Mouse (Mus musculus) neural tube, embryonic 10.5 days (tissue): Measurements from ENCODE around the gene Actl11.

Experiments used
- DNase-seq: peaks from one replicate; pipeline ENCODE4 v3.0.0-alpha.2; 2017; ENCODE audit warnings: low spot score; ENCODE audit errors: extremely low spot score

Actl11 gene

DNA sequence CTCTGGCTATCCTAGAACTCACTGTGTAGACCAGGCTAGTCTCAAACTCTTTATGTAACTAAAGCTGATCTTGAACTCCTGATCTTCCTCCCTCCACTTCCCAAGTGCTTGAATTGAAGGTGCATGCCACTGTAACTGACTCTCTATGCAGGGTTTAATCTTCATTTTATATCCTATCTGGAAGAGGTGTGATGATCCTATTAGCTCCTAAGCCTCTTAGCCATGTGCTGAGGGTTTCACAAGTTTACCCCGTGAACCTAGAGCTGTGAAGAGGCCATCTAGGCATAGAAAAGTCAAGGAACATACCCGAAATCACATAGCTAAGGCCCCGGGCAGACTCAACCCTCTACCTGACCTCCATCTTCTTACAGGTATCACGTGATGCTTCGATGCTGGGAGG, 8.8 kb upstream of the Actl11 start:
- DNase-seq: no peak

DNA sequence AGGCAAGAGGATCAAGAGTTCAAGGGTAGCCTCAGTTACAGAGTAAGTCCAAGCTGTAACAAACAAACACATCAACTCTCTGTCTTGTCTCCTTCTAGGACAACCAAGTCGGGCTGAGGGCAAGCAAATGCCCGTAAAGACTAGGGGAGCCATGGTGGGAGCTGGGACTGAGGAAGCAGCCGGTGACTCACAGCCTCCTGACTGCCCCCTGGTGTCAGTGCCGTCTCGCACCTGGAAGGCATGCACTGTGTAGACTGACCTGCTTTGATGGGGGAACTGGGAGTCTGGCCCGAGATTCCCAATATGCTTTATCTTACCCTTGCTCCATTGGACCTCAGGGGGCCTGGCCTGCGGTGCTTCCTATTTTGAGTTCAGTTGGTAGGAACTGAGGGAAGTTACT, 5.2 kb upstream of the Actl11 start:
- DNase-seq: no peak

GRCm38 (mm10) chr9:107923956-107924355, 4.3 kb upstream of the Actl11 start:
- no peak for DNase-seq

DNA sequence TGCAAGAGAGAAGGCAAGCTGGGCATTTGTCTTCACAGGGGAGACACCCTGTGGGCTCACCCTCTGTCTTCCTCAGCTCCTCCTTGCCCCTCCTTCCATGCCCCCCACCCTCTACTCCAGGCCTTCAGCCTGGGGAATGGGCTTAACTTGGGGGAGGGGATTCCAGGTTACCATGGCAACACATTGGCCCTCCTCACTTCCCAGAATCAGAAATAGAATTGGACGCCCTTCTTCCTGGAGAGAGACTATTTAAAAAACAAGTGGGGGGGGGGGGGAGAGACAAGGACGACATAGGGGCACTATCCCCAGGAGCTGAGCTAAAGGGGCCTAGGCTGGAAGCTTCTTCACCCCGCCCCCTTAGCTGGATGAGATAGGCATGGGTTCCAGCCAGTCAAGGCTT, 3.0 kb upstream of the Actl11 start:
- no peak for DNase-seq

DNA sequence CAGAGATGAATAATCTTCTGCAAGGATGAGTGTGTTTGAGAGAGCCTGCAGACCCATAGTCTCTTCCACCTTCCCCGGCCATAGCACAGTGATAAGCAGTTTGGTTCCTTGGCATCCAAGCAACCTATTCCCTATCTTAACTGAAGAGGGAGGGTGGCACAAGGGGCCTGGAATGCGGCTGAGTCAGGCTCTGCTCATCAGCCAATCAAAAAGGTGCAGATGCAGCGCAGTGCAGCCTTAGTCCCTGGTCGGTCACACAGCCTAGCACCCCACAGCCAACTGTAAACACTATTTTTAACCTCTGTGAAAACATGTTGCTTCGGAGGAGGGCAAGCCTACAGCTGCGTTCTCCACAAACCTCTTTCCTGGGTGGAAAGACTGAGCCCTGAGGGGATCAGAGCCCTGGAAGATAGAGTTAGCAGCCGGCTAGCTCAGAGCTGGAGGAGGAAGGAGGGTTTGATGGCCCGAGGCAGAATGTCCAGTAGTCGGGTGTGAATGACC, 1.3 kb upstream of the Actl11 start:
- DNase-seq: no peak

DNA sequence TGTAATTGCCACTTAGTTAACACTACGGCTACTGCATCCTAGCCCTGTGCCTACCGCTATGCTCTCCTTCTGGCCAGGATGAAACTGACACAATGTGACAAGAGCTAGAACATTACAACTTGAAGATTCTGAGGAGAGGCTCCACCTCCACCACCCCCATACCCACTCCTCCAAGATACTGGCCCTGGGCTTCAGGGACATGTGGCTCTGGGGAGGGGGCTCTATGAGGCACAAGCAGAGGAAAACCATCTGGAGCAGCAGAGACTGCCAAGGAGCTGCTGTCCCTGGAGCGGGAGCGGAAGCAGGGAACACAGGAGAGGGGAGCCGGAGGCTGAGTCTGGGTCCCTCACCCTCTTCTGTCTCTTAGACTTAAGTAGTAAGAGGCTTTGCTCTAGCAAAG, 520 bp upstream of the Actl11 start:
- no peak for DNase-seq

DNA sequence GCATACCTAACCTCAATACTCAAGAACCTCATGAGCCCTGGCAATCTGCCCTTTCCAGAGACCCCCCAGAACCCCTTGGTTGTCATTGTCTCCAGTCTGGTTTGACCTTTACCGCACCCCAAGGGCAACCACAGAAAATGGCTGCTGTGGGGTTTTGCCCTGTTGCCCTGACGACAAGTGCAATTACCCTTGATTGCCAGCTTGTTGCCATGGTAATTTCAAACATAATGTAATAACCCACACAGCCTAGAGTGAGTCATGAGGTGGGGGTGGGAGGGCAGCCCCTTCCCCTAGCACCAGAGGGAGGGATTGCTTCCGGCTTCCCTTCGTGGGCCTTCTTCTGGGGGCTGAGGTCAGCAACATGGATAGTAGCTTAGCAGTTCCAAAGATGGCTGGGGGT, 4.0 kb downstream of the Actl11 start:
- DNase-seq: no peak

DNA sequence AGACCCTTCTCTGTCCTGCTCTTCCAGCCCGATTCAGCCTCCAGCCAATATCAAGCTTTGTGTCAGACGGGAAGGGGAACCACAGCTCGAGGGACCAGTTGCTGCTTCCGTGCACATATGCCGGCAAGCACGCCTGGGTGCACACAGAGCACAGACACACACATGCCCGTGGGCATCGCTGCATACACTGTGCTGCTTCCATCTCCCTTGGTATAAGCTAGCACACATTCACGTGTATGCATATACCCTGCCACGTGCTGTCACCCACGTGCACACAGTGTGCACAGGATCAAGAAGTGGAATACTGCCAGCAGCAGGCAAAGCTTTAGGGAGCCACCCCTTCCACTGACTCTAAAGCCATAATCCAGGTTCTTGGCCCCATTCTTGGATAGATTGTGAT, 5.9 kb downstream of the Actl11 start:
- no peak for DNase-seq

- no peak for DNase-seq
Observed at GRCm38 (mm10) chr9:107935374-107935773, 7.1 kb downstream of the Actl11 start, which contains the start of gene Camkv. Camkv (plus strand) TSS chr9:107935674.

DNA sequence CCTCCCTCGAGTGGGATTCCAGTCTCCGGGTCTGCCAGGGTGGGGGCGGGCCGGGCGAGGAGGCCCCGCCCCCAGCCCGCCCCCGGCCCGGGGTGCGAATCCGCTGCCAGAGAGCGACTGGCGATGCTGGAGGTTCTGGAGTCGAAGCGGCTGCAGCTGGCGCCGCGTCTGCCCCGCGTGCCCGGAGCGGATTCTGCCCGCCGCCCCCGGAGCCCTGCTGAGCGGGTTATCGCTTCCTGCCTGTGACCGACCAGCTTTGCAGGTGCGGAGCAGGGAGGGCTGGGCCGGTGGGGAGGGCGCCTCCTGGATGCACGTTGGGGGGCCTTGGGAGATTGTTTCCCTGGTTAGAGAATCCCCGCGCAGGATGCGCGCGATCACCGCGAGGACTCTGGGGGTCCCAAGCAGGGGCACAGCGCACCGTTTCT, 7.5 kb downstream of the Actl11 start:
- DNase-seq: peak; percentile 66

DNA sequence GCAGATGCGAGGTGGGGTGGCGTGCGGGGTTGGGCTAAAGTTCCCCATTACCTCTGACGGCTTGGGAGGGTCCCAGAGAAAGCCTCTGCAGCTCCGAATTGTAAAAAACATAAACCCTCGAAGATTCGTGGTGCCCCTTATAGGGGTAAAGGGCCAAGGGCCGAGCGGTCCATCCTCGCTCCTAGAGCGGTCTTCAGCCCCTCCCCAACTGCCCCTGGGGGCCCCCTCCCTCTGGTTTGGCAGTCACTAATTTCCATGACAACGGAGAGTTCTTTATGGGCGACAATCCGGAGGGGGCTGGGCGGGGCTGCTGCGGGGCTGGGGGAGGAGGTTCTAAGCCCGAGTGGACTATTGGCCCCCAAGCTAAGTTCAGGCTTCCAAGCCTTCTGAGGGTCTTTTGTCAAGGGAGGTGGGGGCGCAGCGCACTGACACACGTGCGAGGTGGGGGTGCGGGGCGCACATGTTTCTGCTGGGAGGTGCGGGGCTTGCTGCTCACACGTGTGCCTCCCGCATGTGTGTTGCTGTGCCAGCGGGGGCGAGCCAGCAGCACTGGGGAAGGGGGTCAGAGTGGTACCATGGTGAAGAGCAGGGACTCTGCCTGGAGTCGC, 8.1 kb downstream of the Actl11 start:
- peak; percentile 44 for DNase-seq

DNA sequence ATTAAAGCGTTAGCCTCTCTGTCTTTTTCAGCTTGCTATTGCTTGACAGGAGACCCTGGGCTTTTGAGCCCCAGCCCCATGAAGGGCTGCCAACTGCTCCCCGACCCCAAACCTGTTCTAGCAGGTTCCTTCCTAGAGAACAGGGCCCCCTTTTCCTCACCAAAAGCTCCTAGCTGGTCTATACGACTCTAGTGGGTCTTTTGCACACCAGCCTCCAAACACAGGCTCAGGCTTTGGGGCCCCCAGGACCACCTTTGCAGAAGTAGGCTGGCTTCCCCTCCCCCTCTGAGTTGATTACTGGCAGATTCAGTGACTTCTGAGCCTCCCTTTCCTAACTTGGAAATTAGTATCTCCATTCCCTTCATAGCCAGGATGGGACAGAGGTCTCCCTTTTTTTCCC, 8.6 kb downstream of the Actl11 start:
- peak; percentile 37 for DNase-seq

DNA sequence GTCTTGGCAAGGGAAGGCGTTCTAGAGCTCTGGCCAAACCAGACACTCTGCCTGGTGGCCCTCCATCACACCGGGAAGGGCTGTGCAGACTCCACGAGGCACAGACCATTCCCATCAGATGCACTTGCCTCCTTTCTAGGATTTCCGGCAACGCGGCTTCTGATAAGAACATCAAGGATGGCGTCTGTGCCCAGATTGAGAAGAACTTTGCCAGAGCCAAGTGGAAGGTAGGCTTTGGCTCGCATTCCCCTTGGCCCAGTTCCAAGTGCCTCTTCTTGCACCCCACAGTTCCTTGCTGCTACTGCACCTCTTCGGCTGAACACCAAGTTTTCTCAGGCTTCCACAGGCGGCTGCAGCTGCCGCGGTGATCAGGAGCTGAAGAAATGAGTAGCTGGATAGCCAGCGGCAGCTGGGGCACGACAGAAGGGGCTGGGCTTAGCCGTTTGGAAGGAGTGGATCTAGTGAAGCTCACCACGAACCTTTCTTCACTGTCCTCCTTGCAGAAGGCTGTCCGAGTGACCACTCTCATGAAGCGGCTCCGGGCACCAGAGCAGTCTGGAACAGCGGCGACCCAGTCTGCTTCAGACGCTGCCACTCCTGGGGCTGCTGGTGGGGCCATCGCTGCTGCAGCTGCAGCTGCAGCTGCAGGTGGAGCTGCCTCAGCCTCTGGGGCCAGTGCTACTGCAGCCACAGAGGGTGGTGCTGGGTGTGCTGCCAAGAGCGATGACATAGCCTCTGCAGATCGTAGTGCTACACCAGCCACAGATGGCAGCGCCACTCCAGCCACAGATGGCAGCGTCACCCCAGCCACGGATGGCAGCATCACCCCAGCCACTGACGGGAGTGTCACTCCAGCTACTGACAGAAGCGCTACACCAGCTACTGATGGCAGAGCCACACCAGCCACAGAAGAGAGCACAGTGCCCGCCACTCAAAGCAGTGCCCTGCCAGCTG, 19.2 kb downstream of the Actl11 start:
- DNase-seq: no peak

- DNase-seq: no peak
Observed at GRCm38 (mm10) chr9:107949184-107949921, 21.1 kb downstream of the Actl11 start.

GRCm38 (mm10) chr9:107949922-107950235, 21.6 kb downstream of the Actl11 start, which contains the start of gene Traip:
Traip (plus strand) TSS chr9:107950136.
- no peak for DNase-seq

DNA sequence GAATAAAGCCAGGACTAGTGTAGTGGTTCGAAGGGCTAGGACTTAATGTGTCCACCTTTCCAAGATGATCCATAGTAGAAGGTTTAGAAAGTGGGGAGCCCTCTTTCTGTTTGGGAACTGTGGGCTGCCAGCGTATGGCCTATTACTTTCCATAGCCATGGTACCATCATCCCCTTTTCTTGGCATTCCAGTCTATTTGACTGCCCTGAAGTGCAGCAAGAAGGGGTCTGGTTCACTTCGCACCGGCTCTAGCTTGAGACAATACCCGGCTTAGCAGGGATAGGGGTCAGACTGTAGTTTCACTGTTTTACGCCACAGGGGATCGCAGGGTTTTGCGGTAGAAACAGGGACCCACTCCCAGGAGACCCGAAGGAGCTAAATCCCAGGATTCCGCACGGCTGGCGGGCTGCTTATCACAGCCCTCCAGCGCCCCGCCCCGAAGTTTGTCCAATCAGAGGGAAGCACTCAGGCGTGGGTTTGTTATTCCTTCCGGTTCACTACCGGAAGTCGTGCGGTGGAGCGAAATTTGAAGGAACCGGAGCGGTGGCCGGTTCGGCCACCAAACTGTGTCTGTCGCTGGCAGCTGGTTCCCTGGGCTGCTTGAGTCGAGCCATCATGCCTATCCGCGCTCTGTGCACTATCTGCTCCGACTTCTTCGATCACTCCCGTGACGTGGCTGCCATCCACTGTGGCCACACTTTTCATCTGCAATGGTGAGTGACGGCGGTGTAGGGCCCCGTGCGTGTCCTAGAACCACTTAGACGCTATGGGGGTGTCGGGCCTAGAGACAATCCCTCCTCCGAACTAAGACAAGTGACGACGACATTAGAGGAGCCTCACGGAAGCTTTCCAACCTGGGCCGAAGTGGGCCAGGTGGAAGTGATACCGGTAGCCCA, 22.4 kb downstream of the Actl11 start:
- peak; percentile 89 for DNase-seq

DNA sequence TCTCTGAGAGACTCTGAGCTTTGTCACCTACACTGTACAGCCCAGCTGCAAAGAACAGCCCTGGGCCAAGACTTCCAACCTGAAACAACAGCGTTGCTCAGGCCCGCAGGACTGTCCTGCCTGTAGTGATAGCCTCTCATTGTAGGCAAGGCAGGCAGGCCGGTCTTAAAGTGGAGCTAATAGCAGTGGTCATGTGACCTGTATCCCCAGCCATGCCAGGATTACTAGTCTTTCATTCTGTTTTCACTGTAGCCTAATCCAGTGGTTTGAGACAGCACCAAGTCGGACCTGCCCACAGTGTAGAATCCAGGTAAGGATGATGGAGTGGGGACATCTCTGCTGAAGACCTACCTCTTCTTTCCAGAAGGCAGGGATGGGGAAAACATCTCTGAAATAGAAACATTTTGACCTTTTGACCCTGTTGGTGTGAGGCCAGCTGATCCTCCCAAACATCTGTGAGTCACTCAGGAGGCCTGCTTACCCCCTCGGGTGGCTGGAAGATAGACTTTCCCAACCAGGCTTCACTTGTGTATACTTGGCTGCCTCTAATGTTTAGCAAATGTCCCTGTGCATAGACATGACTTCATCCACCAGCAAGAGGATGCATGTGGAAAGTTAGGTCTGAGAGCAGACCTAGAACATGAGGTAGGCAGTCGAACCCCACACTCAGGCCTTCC, 27.5 kb downstream of the Actl11 start:
- DNase-seq: no peak

- no peak for DNase-seq
Observed at GRCm38 (mm10) chr9:107957141-107957540, 28.9 kb downstream of the Actl11 start.

DNA sequence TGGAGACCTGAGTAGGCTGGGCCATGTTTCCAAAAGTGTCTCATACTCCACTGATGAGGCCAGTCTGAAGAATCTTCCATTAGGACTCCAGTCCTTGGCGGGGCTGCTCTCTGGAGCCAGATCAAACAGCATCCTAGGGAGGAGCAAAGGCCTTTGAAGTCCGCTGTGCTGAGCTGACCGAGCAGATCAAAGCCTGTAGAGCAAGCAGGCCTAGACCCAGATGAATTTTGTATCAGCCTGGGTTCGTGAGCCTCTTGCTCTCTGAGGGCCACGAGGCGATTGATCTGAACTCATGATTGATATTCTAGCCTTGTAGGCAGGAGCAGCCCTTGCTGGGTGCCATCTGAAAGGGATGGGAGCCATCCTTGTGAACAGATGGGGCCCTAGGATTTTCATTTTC, 31.6 kb downstream of the Actl11 start:
- DNase-seq: no peak

DNA sequence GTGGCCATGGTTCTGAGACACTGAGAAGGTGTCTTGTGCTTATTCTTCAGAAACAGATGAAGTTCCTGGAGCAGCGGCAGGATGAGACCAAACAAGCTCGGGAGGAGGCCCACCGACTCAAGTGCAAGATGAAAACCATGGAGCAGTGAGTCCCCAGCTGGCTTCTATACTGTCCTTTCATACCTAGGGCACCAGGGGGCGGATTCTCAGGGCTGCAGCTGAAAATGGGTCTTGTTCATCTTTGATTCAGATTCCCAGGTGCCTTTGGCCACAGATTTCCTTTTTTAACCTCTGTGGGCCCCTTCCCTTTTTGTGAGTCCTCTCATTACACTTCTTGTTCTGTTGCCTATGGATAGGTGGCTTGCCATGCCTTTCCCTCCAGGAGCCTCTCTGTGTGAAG, 32.7 kb downstream of the Actl11 start:
- DNase-seq: no peak
